Mouse (Mus musculus) erythroblast, embryonic 14.5 days (primary cell): Measurements from ENCODE around the gene Gcc1. TPM values are rescaled to one million over a fixed set of nuclear protein-coding genes. Genes with fewer than 3 reads are reported as not detected.

Experiments used
- H3K27me3 ChIP-seq: 2 replicates; pipeline ENCODE4 v1.6.1; 2012; ENCODE audit warnings: inconsistent platforms; ENCODE audit not compliant: control insufficient read depth
- H3K36me3 ChIP-seq: 2 replicates; pipeline ENCODE4 v1.6.1; 2012; ENCODE audit warnings: mild to moderate bottlenecking, inconsistent platforms; ENCODE audit not compliant: control insufficient read depth
- H3K4me1 ChIP-seq: 2 replicates; pipeline ENCODE4 v1.6.1; 2012; ENCODE audit warnings: inconsistent platforms; ENCODE audit not compliant: control insufficient read depth
- H3K4me3 ChIP-seq: replicated peaks from 2 replicates; pipeline ENCODE3; 2012; ENCODE audit warnings: moderate library complexity, mild to moderate bottlenecking, inconsistent platforms
- H3K9me3 ChIP-seq: 2 replicates; pipeline ENCODE4 v1.6.1; 2012; ENCODE audit warnings: low read length, inconsistent platforms, mixed read lengths; ENCODE audit not compliant: control insufficient read depth
- GATA1 ChIP-seq: IDR thresholded peaks from 2 replicates; pipeline ENCODE4 v1.6.1; 2012; ENCODE audit warnings: low read length, inconsistent platforms, mixed read lengths
- TAL1 ChIP-seq: IDR thresholded peaks from 3 replicates; pipeline ENCODE4 v1.6.1; 2012; ENCODE audit warnings: low read length, inconsistent platforms, mixed read lengths
- polyA plus RNA-seq: library from polyadenylated mRNA; stranded (reverse); fragments of >175 nt; gene quantifications from 2 replicates; pipeline ENCODE4 v1.2.3, GENCODE M21; 2012

Gcc1 gene
- 0.48 and 0.64 TPM in 2 replicates for polyA plus RNA-seq

DNA sequence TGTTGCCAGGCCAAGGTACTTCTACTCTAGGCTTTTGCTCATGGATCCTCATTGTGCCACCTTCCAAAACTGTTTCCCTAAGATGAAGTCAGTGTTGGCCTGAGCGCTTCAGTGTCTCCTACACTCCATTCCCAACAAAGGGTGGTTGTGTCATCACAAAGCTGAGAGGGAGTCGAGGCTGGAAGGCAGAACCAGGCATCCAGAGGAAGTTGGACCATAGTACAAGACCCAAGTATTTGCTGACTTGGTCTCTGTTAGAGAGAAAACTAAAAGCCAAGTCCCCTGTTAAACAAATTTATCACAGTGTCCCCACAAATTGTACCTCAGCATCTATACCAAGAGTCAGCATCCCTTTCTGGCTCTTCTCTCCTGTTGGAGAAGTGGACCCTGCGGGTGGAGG, at the start of gene Gcc1:
Gcc1 (minus strand) TSS at position 101 of the 400 bp plus-strand sequence.
- Histone ChIP-seq H3K4me1 (peaks cover 57% of the 10 kb centered on the region), H3K36me3 (peaks cover 54% of the 10 kb centered on the region), H3K27me3 (no peaks in the 10 kb centered on the region), H3K4me3 (no peak within 1 kb of the TSS), H3K9me3 (no peaks in the 10 kb centered on the region)
- no peak for TF ChIP-seq TAL1
- TF ChIP-seq GATA1: no peak

DNA sequence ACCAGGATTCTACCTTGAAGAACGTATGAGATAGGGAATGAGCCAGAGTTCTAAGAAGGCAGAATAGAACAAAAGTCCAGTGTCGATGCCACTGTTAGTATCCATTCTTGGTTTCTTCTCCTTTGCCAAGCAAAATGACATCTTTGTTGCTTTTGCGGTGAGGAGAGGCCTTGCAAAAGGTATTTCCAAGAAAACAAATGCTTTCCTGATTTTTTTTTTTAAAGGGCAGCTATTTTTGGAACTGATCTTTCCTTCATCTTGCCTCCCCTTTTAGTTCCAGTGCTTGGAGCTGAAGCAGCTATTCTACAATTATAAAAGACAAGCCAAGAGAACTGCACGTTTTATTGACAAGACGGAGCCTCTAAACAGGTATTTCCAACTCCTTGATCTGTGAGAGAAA, 46.6 kb upstream of the Gcc1 start, which contains the start of gene Snd1:
Snd1 (plus strand) TSS at position 301 of the 400 bp plus-strand sequence.
- no peak for TF ChIP-seq TAL1
- Histone ChIP-seq H3K9me3 (no peaks in the 10 kb centered on the region), H3K4me3 (no peak within 1 kb of the TSS), H3K36me3 (no peaks in the 10 kb centered on the region), H3K4me1 (peaks cover 16% of the 10 kb centered on the region), H3K27me3 (no peaks in the 10 kb centered on the region)

DNA sequence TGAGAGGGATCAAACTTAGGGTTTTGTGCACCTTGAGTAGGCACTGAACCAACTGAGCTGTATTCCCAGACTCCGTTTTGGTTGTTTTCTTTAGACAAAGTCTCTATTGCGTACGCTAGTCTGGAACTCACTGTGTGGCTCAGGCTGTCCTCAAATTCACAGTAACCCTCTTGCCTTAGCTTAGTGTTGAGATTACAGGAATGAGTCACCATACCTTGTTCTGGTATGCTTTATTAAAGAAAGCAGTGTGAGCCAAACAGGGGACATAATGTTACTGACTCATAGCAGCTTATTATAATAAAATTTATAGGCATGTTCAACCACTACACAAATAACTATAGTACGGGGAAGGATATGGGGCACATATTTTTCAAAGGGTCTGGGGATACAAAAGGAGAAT, 46.0 kb upstream of the Gcc1 start:
- Histone ChIP-seq H3K27me3 (no peaks in the 10 kb centered on the region), H3K4me3 (no peak overlapping the region), H3K4me1 (peaks cover 10% of the 10 kb centered on the region), H3K36me3 (no peaks in the 10 kb centered on the region), H3K9me3 (no peaks in the 10 kb centered on the region)
- TF ChIP-seq TAL1 (no peak), GATA1 (no peak)

DNA sequence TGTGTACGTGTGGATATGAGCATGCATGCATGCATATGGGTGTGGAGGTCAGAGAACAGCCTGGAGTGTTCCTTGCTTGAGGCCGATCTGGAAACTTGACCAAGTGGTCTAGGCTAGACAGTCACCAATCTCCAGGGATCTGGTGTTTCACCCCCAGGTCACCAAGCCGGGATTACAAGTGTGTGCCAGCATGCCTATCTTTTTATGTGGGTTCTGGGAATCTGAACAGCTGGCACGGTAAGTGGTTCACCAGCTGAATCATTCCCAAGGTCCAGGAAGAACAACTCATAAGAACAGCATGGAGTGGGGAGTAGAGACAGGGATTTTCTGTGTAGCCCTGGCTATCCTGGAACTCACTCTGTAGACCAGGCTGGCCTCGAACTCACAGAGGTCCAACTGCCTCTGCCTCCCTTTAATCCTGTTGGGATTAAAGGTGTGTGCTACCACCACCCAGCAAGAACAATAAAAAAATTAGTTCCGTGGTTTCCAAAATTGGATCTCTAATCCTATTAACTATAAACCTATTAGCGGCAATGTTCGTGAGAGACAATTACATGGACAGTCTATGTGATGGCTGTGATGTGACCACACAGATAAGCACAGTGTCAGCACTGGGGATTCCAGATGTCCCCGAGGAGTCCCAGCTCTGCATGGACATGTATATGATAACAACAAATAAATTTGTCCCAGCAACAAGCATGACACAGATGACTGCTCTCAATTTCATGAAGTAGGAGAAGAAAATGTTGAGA, 43.3 kb upstream of the Gcc1 start:
- no peaks in the 10 kb centered on the region for H3K27me3 ChIP-seq
- no peaks in the 10 kb centered on the region for H3K4me1 ChIP-seq
- H3K36me3 ChIP-seq: no peaks in the 10 kb centered on the region
- H3K9me3 ChIP-seq: no peaks in the 10 kb centered on the region
- TF ChIP-seq TAL1 (no peak), GATA1 (no peak)
- no peak overlapping the region for H3K4me3 ChIP-seq

DNA sequence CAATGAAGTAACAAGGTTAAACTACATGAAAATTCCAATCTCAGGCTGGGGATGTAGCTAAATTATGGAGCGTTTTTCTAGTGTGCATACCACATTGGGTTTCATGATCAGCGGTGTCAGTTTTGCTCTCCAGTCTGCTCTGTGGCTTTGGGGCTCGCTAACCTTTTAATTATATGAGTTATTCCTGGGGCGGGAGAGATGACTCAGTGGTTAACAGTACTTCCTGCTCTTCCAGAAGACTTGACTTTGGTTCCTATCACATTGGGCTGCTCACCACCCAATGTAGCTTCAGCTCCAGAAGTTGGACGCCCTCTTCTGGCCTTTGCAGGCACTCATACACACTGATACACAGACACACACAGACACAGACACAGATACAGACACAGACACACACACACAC, 42.4 kb upstream of the Gcc1 start:
- Histone ChIP-seq H3K27me3 (no peaks in the 10 kb centered on the region), H3K36me3 (no peaks in the 10 kb centered on the region), H3K4me1 (no peaks in the 10 kb centered on the region), H3K9me3 (no peaks in the 10 kb centered on the region), H3K4me3 (no peak overlapping the region)
- no peak for TF ChIP-seq GATA1
- TF ChIP-seq TAL1: no peak

DNA sequence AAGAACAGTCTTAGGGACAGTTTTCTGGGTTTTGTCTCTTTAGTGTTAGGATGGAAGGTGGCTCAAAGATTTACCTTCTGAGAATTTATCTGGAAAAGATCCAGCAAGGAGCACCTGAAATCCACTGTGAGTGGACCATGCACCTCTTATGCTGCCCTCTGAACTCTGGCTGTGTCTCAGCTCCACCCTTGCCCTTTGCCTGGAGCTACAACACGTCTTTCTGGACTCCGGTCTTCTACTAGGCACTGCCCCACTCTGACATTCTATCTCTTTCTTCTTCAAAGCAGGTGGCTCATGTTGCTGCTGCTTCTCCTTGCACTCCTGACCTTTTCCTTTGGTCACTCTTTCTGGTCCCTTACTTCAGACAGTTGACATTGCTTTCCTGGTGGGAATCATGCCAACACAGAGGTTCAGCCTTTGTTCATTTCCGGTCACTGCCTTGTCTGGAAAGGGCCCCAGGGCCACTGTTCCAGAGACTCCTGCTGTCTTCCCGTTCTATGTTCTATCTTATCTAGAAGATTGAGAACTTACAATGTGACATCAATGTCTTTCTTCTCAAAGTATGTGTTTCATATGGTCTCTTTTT, 41.9 kb upstream of the Gcc1 start:
- H3K4me3 ChIP-seq: no peak overlapping the region
- no peaks in the 10 kb centered on the region for H3K27me3 ChIP-seq
- H3K4me1 ChIP-seq: no peaks in the 10 kb centered on the region
- TF ChIP-seq GATA1 (no peak), TAL1 (no peak)
- H3K9me3 ChIP-seq: no peaks in the 10 kb centered on the region
- no peaks in the 10 kb centered on the region for H3K36me3 ChIP-seq

DNA sequence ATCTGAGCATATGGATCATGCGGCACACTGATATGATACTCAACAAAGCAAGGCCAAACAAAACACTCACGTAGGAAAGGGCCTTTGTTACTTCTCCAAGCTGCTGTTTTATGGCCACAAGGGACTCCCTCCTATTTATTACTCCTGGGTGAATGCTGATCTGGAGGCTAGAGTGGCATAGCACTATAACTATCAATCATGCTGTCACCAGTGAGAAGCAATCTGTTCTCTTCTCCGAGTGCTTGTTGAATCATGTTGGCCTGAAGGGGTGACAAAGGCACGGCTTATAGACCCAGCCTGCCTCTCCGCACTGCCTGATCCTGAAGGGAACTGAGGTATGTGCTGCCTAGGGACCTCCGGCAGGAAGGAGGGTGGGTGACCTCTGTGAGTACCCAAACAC, 36.4 kb upstream of the Gcc1 start:
- peaks cover 7% of the 10 kb centered on the region for H3K27me3 ChIP-seq
- H3K4me1 ChIP-seq: peaks cover 2% of the 10 kb centered on the region; the same call in 1 of the 2 replicates
- H3K9me3 ChIP-seq: no peaks in the 10 kb centered on the region
- no peaks in the 10 kb centered on the region for H3K36me3 ChIP-seq
- H3K4me3 ChIP-seq: no peak overlapping the region
- TF ChIP-seq GATA1 (no peak), TAL1 (no peak)

DNA sequence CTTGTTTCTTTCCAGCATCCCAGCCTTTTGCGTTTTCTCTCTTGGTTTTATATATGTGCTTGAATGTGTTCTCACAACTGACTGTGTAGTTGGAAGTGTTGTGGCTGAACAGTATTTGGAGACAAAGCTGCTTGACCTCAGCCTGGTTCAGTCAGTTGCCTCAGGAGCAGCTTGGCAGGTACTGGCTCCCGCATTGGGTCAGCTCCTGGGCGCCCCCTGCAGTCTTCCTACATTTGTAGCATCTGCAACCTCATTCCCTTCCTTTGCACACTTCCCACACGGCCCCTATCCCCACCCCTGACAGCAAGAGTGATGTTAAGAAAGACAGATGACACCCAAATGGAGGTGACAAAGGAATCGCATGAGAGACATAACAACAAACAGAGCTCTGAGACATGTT, 32.3 kb upstream of the Gcc1 start:
- Histone ChIP-seq H3K27me3 (peaks cover 15% of the 10 kb centered on the region), H3K4me1 (peaks cover 2% of the 10 kb centered on the region; the same call in 1 of the 2 replicates), H3K4me3 (no peak overlapping the region), H3K9me3 (no peaks in the 10 kb centered on the region), H3K36me3 (no peaks in the 10 kb centered on the region)
- no peak for TF ChIP-seq GATA1
- no peak for TF ChIP-seq TAL1

DNA sequence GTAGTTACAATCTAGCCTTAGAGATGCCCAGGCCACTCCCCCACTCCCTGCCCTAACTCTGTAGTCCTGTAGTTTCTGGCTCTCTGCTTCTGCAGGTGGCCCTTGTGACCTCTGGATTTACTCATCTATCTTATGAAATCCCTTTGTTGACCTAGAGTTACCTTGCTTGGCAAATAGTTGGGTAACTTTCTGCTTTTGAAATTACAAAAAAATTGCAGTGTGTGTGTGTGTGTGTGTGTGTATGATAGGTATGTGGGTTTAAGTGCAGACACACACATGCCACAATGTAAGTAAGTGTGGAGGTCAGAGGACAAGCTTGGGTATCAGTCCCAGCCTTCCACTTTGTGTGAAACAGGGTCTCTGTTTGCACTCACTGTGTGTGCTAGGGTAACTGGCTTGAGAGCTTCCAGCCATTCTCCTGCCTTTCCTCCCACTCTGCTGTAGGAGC, 31.1 kb upstream of the Gcc1 start:
- TF ChIP-seq TAL1 (no peak), GATA1 (no peak)
- Histone ChIP-seq H3K9me3 (no peaks in the 10 kb centered on the region), H3K36me3 (no peaks in the 10 kb centered on the region), H3K4me1 (peaks cover 2% of the 10 kb centered on the region; the same call in 1 of the 2 replicates), H3K4me3 (no peak overlapping the region), H3K27me3 (peaks cover 14% of the 10 kb centered on the region)

DNA sequence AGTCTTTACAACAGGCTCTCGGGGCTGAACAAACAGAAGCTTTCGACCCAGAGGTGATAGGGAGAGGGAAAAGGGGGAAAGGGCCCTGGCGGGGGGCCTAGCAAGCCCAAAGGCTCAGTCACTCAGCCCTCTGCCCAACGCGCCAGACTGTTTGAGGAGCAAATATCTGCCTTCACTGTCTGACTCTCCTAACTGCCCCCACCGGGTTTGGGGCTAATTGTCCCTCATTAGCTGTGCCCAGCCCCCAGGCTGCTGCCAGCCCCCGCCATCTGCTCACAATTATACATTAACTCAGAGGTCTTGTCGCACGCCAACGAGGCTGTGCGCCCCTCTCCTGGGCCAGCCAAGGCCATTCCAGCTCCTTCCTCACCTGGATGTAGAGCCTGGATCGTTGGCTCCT, 22.8 kb upstream of the Gcc1 start:
- H3K4me1 ChIP-seq: no peaks in the 10 kb centered on the region
- no peaks in the 10 kb centered on the region for H3K36me3 ChIP-seq
- TF ChIP-seq GATA1: no peak
- no peak for TF ChIP-seq TAL1
- no peaks in the 10 kb centered on the region for H3K9me3 ChIP-seq
- no peak overlapping the region for H3K4me3 ChIP-seq
- H3K27me3 ChIP-seq: peaks cover 58% of the 10 kb centered on the region
